Mouse (Mus musculus): ENCODE measurements at regions not wholly inside any gene's neighbourhood (a gene's known extent, or its start where the extent isn't known, plus 50 kb on each side); places are given as distances from the start of the nearest gene placed in this dataset.

- no peak overlapping the region for H3K27ac ChIP-seq (replicated peaks; ENCODE audit: low read depth, low read length)
- WGBS = 74% methylated on average over 3 of the region's 3 CpGs
- H3K9me3 ChIP-seq (replicated peaks; ENCODE audit: control insufficient read depth, low read length) = no peaks in the 10 kb centered on the region
- DNase-seq (ENCODE audit: low spot score) (no peak), ATAC-seq (replicated peaks; ENCODE audit: insufficient number of reproducible peaks, low FRiP score, low TSS enrichment, low read depth) (no peak)
- H3K9ac ChIP-seq (replicated peaks; ENCODE audit: low read length) = no peak overlapping the region
- no peaks in the 10 kb centered on the region for H3K4me1 ChIP-seq (ENCODE audit: control insufficient read depth, insufficient read depth, low read length)
- H3K4me3 ChIP-seq (ENCODE audit: low read depth, low read length) = no peak overlapping the region
- no peak overlapping the region for H3K4me2 ChIP-seq (ENCODE audit: low read depth, low read length)
- no peaks in the 10 kb centered on the region for H3K27me3 ChIP-seq (ENCODE audit: control insufficient read depth, insufficient read depth, low read length)
- H3K36me3 ChIP-seq (replicated peaks; ENCODE audit: control insufficient read depth, insufficient read depth, low read depth, low read length) = no peaks in the 10 kb centered on the region
Measured at GRCm38 (mm10) chr13:82849037-82849436, 654.8 kb upstream of the Mef2c start.

GRCm38 (mm10) chr13:82869869-82870268 is 634.0 kb upstream of the Mef2c start:
- no peak overlapping the region for H3K4me2 ChIP-seq (ENCODE audit: low read depth, low read length)
- H3K4me1 ChIP-seq (ENCODE audit: control insufficient read depth, insufficient read depth, low read length) = no peaks in the 10 kb centered on the region
- H3K27me3 ChIP-seq (ENCODE audit: control insufficient read depth, insufficient read depth, low read length) = no peaks in the 10 kb centered on the region
- H3K36me3 ChIP-seq (replicated peaks; ENCODE audit: control insufficient read depth, insufficient read depth, low read depth, low read length) = no peaks in the 10 kb centered on the region
- no peak overlapping the region for H3K27ac ChIP-seq (replicated peaks; ENCODE audit: low read depth, low read length)
- no peaks in the 10 kb centered on the region for H3K9me3 ChIP-seq (replicated peaks; ENCODE audit: control insufficient read depth, low read length)
- ATAC-seq (replicated peaks; ENCODE audit: insufficient number of reproducible peaks, low FRiP score, low TSS enrichment, low read depth) (no peak), DNase-seq (ENCODE audit: low spot score) (no peak)
- no peak overlapping the region for H3K4me3 ChIP-seq (ENCODE audit: low read depth, low read length)
- no peak overlapping the region for H3K9ac ChIP-seq (replicated peaks; ENCODE audit: low read length)

- no peaks in the 10 kb centered on the region for H3K36me3 ChIP-seq (replicated peaks; ENCODE audit: control insufficient read depth, insufficient read depth, low read depth, low read length)
- H3K4me3 ChIP-seq (ENCODE audit: low read depth, low read length) = no peak overlapping the region
- no peaks in the 10 kb centered on the region for H3K9me3 ChIP-seq (replicated peaks; ENCODE audit: control insufficient read depth, low read length)
- ATAC-seq (replicated peaks; ENCODE audit: insufficient number of reproducible peaks, low FRiP score, low TSS enrichment, low read depth) = no peak
- no peak overlapping the region for H3K9ac ChIP-seq (replicated peaks; ENCODE audit: low read length)
- 77% methylated on average over 1 of the region's 1 CpGs for WGBS
- H3K4me2 ChIP-seq (ENCODE audit: low read depth, low read length) = no peak overlapping the region
- no peaks in the 10 kb centered on the region for H3K27me3 ChIP-seq (ENCODE audit: control insufficient read depth, insufficient read depth, low read length)
- no peak overlapping the region for H3K27ac ChIP-seq (replicated peaks; ENCODE audit: low read depth, low read length)
- DNase-seq (ENCODE audit: low spot score) = no peak
- no peaks in the 10 kb centered on the region for H3K4me1 ChIP-seq (ENCODE audit: control insufficient read depth, insufficient read depth, low read length)
Measured at GRCm38 (mm10) chr13:82874091-82874490, 629.7 kb upstream of the Mef2c start.

GRCm38 (mm10) chr13:82883368-82883767 is 620.5 kb upstream of the Mef2c start:
- H3K9ac ChIP-seq (replicated peaks; ENCODE audit: low read length) = no peak overlapping the region
- no peak for DNase-seq (ENCODE audit: low spot score)
- no peaks in the 10 kb centered on the region for H3K9me3 ChIP-seq (replicated peaks; ENCODE audit: control insufficient read depth, low read length)
- no peaks in the 10 kb centered on the region for H3K27me3 ChIP-seq (ENCODE audit: control insufficient read depth, insufficient read depth, low read length)
- H3K4me2 ChIP-seq (ENCODE audit: low read depth, low read length) = no peak overlapping the region
- no peaks in the 10 kb centered on the region for H3K36me3 ChIP-seq (replicated peaks; ENCODE audit: control insufficient read depth, insufficient read depth, low read depth, low read length)
- no peak overlapping the region for H3K27ac ChIP-seq (replicated peaks; ENCODE audit: low read depth, low read length)
- no peak for ATAC-seq (replicated peaks; ENCODE audit: insufficient number of reproducible peaks, low FRiP score, low TSS enrichment, low read depth)
- H3K4me1 ChIP-seq (ENCODE audit: control insufficient read depth, insufficient read depth, low read length) = no peaks in the 10 kb centered on the region
- H3K4me3 ChIP-seq (ENCODE audit: low read depth, low read length) = no peak overlapping the region

- no peaks in the 10 kb centered on the region for H3K27me3 ChIP-seq (ENCODE audit: control insufficient read depth, insufficient read depth, low read length)
- H3K27ac ChIP-seq (replicated peaks; ENCODE audit: low read depth, low read length) = no peak overlapping the region
- no peak for DNase-seq (ENCODE audit: low spot score)
- H3K36me3 ChIP-seq (replicated peaks; ENCODE audit: control insufficient read depth, insufficient read depth, low read depth, low read length) = no peaks in the 10 kb centered on the region
- 97% methylated on average over 1 of the region's 1 CpGs for WGBS
- no peaks in the 10 kb centered on the region for H3K4me1 ChIP-seq (ENCODE audit: control insufficient read depth, insufficient read depth, low read length)
- no peak for ATAC-seq (replicated peaks; ENCODE audit: insufficient number of reproducible peaks, low FRiP score, low TSS enrichment, low read depth)
- no peak overlapping the region for H3K9ac ChIP-seq (replicated peaks; ENCODE audit: low read length)
- H3K4me2 ChIP-seq (ENCODE audit: low read depth, low read length) = no peak overlapping the region
- H3K4me3 ChIP-seq (ENCODE audit: low read depth, low read length) = no peak overlapping the region
- no peaks in the 10 kb centered on the region for H3K9me3 ChIP-seq (replicated peaks; ENCODE audit: control insufficient read depth, low read length)
Measured at GRCm38 (mm10) chr13:82888755-82889154, 615.1 kb upstream of the Mef2c start.

GRCm38 (mm10) chr13:82892731-82893130 is 611.1 kb upstream of the Mef2c start:
- Histone ChIP-seq H3K27me3 (ENCODE audit: control insufficient read depth, insufficient read depth, low read length) (no peaks in the 10 kb centered on the region), H3K9me3 (replicated peaks; ENCODE audit: control insufficient read depth, low read length) (no peaks in the 10 kb centered on the region), H3K4me1 (ENCODE audit: control insufficient read depth, insufficient read depth, low read length) (no peaks in the 10 kb centered on the region), H3K4me2 (ENCODE audit: low read depth, low read length) (no peak overlapping the region), H3K4me3 (ENCODE audit: low read depth, low read length) (no peak overlapping the region), H3K36me3 (replicated peaks; ENCODE audit: control insufficient read depth, insufficient read depth, low read depth, low read length) (no peaks in the 10 kb centered on the region), H3K9ac (replicated peaks; ENCODE audit: low read length) (no peak overlapping the region), H3K27ac (replicated peaks; ENCODE audit: low read depth, low read length) (no peak overlapping the region)
- DNase-seq (ENCODE audit: low spot score) (no peak), ATAC-seq (replicated peaks; ENCODE audit: insufficient number of reproducible peaks, low FRiP score, low TSS enrichment, low read depth) (no peak)
- 78% methylated on average over 2 of the region's 2 CpGs for WGBS

- DNase-seq (ENCODE audit: low spot score) (no peak), ATAC-seq (replicated peaks; ENCODE audit: insufficient number of reproducible peaks, low FRiP score, low TSS enrichment, low read depth) (no peak)
- Histone ChIP-seq H3K4me1 (ENCODE audit: control insufficient read depth, insufficient read depth, low read length) (no peaks in the 10 kb centered on the region), H3K4me3 (ENCODE audit: low read depth, low read length) (no peak overlapping the region), H3K9ac (replicated peaks; ENCODE audit: low read length) (no peak overlapping the region), H3K27me3 (ENCODE audit: control insufficient read depth, insufficient read depth, low read length) (no peaks in the 10 kb centered on the region), H3K9me3 (replicated peaks; ENCODE audit: control insufficient read depth, low read length) (no peaks in the 10 kb centered on the region), H3K4me2 (ENCODE audit: low read depth, low read length) (no peak overlapping the region), H3K27ac (replicated peaks; ENCODE audit: low read depth, low read length) (no peak overlapping the region), H3K36me3 (replicated peaks; ENCODE audit: control insufficient read depth, insufficient read depth, low read depth, low read length) (no peaks in the 10 kb centered on the region)
- 64% methylated on average over 4 of the region's 4 CpGs for WGBS
Measured at GRCm38 (mm10) chr13:82899686-82900085, 604.1 kb upstream of the Mef2c start.

GRCm38 (mm10) chr13:82902160-82902559 is 601.7 kb upstream of the Mef2c start:
- 81% methylated on average over 4 of the region's 4 CpGs for WGBS
- no peak overlapping the region for H3K9ac ChIP-seq (replicated peaks; ENCODE audit: low read length)
- H3K27ac ChIP-seq (replicated peaks; ENCODE audit: low read depth, low read length) = no peak overlapping the region
- H3K4me3 ChIP-seq (ENCODE audit: low read depth, low read length) = no peak overlapping the region
- no peaks in the 10 kb centered on the region for H3K36me3 ChIP-seq (replicated peaks; ENCODE audit: control insufficient read depth, insufficient read depth, low read depth, low read length)
- no peaks in the 10 kb centered on the region for H3K9me3 ChIP-seq (replicated peaks; ENCODE audit: control insufficient read depth, low read length)
- H3K27me3 ChIP-seq (ENCODE audit: control insufficient read depth, insufficient read depth, low read length) = no peaks in the 10 kb centered on the region
- no peak for ATAC-seq (replicated peaks; ENCODE audit: insufficient number of reproducible peaks, low FRiP score, low TSS enrichment, low read depth)
- no peak overlapping the region for H3K4me2 ChIP-seq (ENCODE audit: low read depth, low read length)
- DNase-seq (ENCODE audit: low spot score) = no peak
- no peaks in the 10 kb centered on the region for H3K4me1 ChIP-seq (ENCODE audit: control insufficient read depth, insufficient read depth, low read length)

- H3K4me2 ChIP-seq (ENCODE audit: low read depth, low read length) = no peak overlapping the region
- ATAC-seq (replicated peaks; ENCODE audit: insufficient number of reproducible peaks, low FRiP score, low TSS enrichment, low read depth) = no peak
Measured at GRCm38 (mm10) chr13:82903637-82904036, 600.2 kb upstream of the Mef2c start.

More at GRCm38 (mm10) chr13:82903637-82904036, 600.2 kb upstream of the Mef2c start:
- no peaks in the 10 kb centered on the region for H3K27me3 ChIP-seq (ENCODE audit: control insufficient read depth, insufficient read depth, low read length)
- H3K9me3 ChIP-seq (replicated peaks; ENCODE audit: control insufficient read depth, low read length) = no peaks in the 10 kb centered on the region
- no peak for DNase-seq (ENCODE audit: low spot score)
- no peaks in the 10 kb centered on the region for H3K36me3 ChIP-seq (replicated peaks; ENCODE audit: control insufficient read depth, insufficient read depth, low read depth, low read length)
- H3K4me3 ChIP-seq (ENCODE audit: low read depth, low read length) = no peak overlapping the region
- H3K4me1 ChIP-seq (ENCODE audit: control insufficient read depth, insufficient read depth, low read length) = no peaks in the 10 kb centered on the region
- H3K27ac ChIP-seq (replicated peaks; ENCODE audit: low read depth, low read length) = no peak overlapping the region
- H3K9ac ChIP-seq (replicated peaks; ENCODE audit: low read length) = no peak overlapping the region

All from embryonic facial prominence, embryonic 11.5 days (tissue).